Mouse (Mus musculus) adrenal gland, adult 2 months (tissue): ENCODE measurements around the gene Snx13. TPM values are rescaled to one million over a fixed set of nuclear protein-coding genes. Genes with fewer than 3 reads are reported as not detected.

Experiments used
- DNase-seq: peaks from one replicate; pipeline ENCODE4 v3.0.0; 2021
- polyA plus RNA-seq: library from polyadenylated mRNA; depleted of rRNA; stranded (reverse); fragments of >200 nt; gene quantifications from 2 replicates; pipeline ENCODE4 v1.2.3, GENCODE M21; 2012
- total RNA-seq, 2 experiments: library from RNA; stranded (reverse); gene quantifications; 2 replicates each; pipeline ENCODE4 v1.2.3; 2021

The Snx13 gene
- total and polyA plus RNA-seq, 3 experiments = 5.9 to 37.4 (median 37.3) TPM

DNA sequence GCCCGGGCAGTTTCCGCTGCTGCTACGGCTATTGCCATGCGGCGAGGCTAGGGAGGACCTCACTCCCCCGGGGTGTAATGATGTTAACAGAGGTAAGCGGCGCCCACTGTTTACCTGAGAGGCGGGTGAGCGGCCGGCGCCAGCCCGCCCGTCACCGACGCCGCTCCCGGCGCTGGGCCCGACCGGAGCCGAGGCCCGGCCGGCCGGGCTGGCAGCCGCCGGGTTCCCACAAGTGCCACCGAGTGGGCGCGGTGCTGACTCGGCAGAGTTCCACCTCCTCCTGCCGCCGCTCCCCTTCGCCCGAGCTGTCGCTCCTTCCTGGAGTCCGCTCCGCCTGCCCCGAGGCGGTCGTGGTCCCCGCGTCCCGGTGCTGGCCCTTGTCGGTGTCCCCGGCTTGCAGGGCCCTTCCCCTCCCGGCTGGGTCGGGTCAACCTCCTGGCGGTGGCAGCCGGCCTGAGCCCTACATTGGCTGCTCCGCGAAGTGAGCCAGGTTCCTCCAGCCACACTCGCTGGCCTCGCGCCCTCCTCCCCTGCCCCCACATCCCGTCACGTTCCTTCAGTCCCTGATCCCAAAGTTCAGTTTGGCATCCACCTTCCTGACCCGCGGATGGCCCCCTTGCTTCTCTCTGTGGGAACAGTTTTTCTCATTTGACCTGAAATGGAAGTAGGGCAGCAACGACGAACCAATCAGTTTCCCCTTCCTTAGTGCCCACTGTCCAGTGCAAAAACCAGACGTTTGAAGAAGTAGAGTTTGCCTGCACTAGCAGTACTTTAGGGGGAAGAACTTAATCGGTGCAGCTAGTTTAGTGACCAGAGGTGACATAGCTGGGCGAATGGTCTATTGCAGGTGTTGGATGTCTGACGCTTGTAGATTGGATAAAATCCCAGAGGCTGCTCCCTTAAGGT is 587 bp downstream of the Snx13 start:
- DNase-seq = peak; percentile 84

DNA sequence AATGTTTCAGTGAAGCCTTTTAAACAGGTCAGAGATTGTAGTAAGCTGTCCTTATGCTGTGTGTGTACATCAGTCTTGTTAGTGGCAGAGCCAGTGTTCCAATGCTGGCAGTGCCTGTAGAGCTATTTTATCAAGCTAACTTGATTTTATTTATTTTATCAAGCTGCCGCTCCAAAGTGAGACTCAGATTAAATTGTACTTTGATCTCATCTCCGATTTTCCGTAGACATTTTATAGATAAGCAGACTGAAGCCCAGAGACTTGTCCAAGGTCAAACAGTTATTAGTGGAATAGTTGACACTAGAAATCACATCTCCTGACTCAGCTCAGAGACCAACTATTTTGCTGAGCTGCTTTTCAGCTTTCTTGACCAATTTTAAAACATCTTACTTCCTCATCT is 1.9 kb downstream of the Snx13 start:
- no peak for DNase-seq

DNA sequence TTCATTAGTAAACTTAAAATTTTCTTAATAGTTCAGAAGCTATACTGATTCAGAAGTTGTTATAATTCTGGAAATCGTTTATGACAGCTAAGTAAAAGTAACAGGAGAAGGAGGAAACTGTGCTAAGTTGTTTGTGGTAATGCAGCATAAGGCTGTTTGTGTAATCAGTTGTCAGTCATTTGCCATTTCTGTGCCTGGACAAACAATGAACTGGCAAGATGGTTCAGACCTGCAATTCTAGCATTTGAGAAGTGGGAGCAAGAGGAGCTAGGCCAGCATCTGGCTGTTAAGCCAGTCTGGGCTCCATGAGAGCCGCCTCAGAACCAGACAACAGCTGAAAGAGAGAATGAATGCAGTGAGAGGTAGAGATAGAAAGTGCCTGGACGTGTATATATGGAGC is 3.5 kb downstream of the Snx13 start:
- DNase-seq = no peak

DNA sequence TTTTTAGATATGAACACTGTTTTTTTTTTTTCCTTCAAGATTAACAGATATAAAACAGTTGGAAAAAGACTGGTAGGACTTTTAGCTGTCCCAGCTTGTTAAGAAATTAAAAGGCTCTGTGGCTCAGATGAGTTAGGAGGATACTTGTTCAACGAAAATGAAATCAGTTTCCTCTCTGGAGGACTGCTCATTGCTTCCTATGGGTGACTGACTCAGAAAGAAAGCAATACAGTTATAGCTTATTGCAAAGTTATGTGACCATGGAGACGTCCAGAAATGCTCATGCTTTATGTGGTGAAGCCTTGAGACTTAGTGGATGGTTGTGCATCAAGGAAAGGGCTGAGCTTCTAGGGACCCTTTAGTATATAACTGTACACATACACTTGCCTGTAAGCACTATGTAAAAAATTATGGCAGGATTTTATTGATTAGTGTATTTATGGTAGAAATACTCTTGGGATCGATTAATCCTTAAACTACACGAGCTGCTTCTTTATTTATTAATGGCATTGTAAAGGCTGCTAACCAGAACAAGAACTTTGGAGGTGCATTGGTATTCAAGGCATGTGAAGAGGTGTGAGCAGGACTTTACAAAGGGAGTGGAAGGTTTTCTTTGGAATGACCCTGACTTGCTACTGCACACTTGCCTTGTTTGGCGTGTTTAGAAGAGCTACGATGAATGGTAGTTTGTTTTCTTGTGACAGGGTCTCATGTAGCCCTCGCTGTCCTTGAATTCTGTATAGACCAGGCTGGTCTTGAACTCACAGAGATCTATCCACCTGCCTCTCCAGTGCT is 4.2 kb downstream of the Snx13 start:
- DNase-seq = no peak

DNA sequence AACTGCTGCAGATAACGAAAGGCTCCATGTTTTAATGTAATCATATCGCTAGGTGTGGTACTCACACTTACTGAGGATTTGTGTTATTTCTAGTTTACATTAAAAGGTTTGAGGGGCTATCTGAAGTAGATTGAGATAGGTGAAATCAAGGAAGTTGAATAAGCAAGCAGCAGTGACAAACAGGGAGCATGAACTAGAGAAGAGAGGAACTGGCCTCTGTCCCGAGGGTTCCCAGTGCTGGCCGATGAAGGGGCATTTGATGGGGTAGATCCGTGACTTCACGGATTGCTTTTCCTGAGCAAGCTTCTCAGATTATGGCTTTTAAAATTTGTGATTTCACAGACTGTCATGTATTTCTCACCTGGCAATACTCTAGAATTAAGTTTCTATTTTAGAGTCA is 7.4 kb downstream of the Snx13 start:
- DNase-seq = no peak

DNA sequence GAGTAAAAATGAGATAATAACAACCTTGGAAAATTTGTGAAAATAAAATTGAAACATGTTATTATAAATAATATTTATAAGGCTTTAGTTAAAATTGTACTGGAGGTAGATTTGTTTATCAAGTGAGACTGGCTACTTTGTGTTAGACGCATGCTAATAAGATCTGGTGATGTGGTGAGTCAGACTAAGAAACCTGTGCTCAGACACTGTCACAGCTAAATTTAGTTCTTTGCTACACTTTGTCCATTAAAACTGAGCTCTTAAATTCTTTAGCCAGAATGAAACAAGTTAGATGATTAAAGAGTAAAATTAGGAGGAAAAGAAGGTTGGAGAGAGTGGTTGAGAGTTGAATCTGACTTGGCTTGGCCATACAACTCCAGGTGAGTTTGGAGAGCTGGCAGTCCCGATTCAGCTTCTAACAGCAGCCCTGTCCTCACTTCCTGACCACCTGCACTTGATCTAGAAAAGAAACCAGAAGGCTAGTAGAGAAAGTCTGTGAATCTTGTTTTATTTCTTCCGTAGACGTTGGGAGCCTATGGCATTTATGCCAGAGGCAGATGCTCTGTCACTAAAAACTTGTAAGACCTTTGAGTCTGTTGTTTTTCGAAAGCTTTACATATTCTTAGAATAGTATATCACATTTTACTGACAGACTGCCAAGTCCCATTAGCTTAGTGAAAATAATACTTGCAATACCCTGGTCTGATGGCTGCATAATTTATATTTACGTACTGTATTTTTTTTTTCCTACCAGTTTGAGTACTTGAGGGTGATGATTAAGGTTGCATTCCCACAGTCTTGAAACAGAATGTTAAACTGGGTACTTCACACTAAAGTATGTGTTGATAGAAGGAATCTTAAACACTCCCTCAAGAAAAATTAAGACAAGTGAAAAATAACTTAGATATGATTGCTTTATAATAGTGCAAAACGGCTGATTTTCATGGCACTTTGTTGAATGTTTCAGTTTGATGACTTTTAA is 8.4 kb downstream of the Snx13 start:
- DNase-seq = no peak

DNA sequence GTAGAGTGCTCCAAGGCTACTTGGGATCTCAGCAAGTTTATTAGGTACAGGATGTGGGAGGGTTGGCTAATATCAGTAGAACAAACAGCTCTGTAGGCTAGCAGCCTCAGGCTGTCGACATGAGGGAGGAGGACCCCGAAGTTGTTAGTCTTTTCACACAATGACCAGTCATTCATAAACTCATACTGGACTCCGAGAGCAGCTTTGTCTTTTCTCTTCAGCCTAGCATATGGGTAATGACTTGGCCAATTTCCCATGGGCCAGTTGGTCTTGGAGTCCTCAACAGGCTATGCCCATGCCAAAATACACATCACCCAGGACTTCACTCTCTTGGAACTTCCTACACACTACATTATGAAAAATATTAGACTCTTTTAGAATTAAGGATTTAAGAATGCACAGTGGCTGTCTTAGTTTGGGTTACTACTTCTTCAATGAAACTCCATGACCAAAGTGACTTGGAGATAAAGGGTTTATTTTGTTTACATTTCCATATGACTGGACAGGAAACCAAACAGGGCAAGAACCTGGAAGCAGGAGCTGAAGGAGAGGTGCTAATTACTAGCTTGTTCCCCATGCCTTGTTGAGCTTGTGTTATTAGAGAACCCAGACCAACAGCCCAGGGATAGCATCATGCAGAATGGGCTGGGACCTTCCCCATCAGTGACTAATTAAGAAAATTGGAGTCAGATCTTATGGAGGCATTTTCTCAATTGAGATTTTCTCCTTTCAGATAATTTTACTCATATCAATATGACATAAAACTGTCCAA is 16.9 kb downstream of the Snx13 start:
- DNase-seq = no peak

DNA sequence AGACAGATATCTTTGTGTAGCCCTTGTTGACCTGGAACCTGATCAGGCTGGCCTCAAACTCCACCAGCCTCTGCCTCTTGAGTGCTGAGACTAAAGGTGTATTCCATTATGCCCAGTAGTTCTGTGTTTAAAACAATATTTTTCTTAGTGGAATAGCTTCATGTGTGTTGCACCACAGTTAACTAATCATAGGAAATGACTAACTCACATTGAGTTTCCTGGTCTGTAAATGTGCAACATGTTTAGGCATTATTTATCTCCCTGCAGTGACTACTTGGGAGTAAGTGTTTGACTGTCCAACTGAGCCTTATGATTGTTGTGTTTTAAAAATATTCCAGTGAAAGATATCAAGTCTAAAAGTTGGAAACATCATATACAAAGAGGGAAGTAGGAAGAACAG is 20.6 kb downstream of the Snx13 start:
- no peak for DNase-seq

DNA sequence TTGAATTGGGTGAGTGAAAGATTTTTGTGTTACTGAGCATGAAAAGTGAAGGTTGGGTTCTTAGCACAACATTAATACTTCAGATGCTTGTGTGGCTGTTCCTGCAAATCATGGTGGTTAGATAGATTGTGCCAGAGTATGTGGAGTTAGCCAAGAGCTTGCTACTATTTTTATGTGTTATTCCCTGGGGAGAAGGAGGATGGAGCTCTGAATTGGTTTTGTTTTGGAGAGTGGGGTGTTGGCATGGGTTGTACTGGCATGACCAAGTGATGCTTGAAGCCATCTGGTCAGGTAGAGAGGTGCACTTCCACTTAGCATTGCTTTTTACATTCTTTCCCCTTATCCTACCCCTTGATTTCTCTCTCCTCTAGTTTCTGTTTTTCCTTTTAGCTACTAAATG is 24.4 kb downstream of the Snx13 start:
- no peak for DNase-seq

DNA sequence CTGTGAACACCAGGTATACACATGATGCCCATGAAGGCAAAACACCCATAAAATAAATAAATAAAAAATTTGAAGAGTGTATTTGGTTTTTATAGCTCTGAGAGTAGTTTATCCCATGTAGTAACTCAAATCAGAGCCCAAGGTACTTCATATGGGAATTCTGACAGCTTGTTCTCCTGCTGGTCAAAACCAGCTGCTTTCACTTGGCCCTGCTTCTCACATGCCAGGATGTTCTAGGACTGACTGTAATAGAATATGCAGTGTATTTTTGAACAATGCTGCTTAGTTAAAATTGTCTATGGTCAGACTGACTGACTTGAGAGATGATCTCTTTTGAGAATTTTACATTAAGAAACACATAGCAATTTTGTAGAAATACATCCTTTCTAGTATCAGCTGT is 25.2 kb downstream of the Snx13 start:
- no peak for DNase-seq

DNA sequence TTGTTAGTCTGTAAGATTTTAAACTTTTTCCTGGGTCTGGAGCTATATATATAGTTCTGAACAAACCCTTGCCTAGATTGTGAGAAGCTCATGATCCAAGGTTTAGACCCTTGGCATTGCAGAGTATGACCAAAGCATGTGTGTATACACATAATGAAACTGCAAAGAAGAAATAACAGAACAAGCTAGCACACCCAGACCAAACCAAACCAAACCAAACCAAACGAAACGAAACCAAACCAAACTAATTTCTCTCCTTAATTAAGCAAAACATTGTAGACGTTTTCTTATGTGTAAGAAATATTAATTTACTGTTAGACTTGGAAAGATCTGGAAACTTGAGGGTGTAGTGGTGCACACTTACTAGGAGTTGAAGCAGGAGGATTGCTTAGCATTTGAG is 29.0 kb downstream of the Snx13 start:
- no peak for DNase-seq

DNA sequence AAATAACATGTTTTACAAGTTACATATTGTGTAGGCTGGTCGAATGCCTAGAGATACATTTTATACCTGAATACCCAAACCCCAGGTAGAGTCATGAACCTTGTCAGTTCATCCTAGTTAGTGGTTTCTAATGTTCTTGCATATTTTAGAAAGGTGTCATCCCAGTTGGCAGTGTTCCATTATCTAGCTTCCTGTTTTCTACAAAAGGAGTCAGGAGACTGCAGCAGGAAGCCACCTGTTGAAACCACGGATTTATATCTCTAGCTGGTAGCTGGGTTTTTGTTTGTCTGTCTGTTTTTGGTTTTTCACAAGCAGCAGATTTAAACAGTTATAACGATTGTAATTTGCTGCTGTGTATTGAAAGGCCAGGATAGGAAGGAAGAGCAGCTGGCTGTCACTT is 76.6 kb downstream of the Snx13 start:
- DNase-seq = no peak

DNA sequence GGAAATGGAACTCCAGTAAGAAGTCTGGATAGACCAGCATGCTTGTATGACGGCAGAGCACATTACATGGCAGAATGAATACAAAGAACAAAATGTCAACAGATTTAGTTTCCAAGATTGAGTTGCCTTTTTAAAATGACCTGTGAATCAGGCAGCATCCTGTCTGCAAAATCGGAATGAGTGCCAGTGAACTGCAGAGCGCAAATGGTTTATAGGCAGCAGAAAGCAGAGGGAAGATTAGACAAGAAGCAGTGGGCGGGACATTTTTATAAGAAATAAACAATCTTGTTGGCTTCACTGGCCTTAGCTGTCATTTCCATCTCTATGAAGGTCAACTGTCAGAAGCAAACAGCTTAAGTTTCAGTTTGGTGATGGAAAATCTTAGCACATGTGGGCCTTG is 106.2 kb downstream of the Snx13 start:
- peak; percentile 35 for DNase-seq

DNA sequence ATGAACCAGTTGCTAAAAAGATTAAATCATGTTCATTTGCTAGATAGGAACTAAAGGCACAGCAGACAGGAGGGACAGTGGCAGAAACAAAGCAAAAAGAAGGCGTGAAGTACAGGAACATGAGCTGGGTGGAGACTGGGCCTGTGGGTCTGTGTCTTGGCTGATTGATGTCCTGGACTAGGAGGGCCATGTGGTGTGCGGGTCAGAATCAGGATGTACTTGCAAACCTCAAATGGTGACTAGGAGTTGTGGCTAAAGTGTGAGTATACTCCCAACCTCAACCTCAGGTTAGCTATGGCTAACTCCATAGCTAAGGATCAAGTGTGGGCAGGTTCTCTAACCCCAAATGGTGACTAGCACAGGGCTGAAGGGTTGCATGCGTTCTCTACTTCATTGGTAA is 107.2 kb downstream of the Snx13 start:
- no peak for DNase-seq

DNA sequence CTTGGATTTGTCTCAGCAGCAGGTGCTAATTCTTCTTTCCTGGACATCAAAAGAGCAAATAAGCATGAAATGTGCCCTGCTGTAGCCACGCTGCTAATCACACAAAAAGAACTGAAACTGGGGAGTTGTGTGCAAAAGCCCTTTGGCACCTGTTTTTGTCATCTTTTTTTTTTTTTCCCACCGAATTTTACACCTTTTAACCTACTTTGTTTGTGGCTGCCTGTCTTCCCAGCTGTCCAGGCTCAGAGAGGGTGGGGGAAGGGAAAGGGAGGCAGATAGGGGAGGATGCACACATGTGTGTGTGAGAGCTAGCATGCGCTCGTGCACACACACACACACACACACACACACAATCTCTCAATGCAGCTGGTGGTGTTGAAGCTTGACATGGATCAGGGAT is 110.3 kb downstream of the Snx13 start:
- DNase-seq = no peak

DNA sequence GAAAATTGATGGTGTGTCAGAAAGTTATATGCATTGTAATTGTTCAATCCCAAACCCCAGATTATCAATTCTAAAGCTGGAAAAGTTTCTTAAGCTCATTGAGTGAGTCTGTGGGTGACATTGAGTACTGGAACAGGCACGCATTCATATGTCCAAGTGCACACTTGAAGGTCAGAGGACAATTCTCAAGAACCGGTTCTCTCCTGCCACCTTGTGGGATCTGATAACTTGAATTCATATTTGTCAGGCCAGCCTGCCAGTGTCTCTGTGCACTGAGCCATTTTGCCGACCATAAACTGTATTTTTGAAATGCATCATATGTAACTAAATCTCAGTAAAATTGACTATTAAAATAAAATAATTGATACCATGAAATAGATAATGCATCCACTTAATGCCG is 114.7 kb downstream of the Snx13 start:
- no peak for DNase-seq

DNA sequence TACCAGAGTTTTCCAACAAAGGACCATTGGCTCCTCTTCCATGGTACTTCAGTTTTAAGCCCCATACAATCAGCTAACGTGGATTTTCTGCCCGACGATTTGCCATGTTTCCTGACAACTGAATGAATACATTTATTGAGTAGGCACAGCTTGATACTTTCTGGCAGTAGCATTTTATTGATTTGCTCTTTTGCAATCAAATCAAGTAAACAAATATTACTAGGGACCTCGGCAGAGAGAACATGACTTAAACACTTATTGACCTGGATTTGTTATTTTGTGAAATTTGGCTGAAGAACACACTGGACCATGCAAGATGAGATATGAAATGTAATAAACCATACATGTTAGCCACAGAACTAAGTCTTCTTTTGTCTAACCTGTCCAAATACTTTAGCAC is 123.3 kb downstream of the Snx13 start:
- no peak for DNase-seq

DNA sequence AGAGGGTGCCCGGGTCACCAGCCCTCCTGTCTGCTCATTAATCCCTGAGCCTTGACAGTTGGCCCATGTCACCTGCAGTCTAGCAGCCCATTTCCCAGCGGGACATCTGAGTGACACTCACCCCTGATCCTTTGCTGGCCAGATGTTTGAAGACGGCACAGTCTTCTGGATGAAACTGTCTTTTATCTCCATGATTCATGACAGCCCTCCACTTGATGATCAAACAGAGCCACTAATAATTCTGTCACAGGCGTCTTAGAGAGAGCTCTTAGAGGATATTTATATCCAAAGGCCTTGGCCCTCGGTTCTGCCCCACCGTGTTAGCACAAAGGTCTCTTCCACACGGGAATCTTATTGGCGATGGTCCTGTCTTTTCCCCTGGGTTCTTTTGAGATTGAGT is 129.0 kb downstream of the Snx13 start:
- peak; percentile 56 for DNase-seq

DNA sequence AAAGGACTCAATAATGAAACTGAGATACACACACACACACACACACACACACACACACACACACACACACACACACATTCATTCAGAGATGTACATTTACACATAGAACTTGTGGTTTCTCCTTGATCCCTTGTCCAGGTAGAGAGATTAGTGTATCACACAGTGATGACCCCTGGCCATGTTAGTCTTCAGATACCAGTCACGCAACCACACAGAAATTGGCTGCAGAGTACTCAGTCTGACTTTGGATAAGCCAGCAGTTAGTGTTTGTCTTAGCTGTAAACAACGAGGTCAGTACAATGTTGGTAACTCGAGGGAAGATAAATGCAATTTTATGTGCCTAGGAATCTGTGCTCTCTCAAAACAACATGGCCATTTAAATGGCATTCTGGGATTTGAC is 129.6 kb downstream of the Snx13 start:
- DNase-seq = no peak

DNA sequence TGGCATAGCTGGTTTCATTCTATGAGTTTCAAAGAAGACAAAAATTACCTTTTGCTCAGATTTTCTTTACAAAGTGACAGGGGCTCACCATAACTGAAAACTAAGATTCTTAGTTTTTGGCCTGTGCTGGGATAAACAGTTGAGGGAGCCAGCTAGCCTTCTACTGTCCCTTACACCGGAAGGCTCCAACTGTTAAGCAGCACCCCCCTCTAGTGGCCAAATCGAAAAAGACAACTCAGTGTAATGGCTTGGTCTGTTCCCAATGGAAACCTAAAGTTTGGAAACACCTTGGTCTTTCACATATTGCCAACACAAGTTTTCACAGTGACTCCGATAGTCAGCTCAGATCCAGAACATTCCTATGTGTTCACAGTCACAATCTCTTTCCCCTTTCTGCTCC is 135.7 kb downstream of the Snx13 start:
- DNase-seq = peak; percentile 81

DNA sequence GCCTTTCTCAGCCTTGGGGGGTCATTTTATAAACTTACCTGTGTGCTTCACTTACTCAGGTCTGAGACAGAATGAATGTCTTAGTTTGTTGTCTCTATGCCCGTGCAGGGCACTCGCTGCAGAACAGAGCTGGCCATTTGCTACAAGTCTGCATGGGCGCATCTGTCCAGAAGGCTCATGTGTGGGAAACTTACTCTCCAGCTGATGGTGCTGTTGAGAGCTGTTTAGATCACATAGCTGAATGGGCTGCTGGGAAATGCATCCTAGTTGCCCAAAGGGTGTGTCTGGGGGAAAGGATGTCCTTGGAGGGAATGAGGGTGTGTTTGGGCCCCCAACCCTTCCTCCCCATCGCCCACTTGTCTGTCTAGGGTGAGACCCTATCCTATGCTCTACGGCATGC is 137.3 kb downstream of the Snx13 start:
- no peak for DNase-seq
